Mouse (Mus musculus) embryo, embryonic 11 days (tissue): ENCODE data around the gene Chfr.
A peak's percentile ranks its signal among the peaks of the same experiment; 100 is the strongest.

Source experiments
- DNase-seq: peaks from one replicate; pipeline ENCODE4 v3.0.0-alpha.2; 2015

Gene Chfr

DNA sequence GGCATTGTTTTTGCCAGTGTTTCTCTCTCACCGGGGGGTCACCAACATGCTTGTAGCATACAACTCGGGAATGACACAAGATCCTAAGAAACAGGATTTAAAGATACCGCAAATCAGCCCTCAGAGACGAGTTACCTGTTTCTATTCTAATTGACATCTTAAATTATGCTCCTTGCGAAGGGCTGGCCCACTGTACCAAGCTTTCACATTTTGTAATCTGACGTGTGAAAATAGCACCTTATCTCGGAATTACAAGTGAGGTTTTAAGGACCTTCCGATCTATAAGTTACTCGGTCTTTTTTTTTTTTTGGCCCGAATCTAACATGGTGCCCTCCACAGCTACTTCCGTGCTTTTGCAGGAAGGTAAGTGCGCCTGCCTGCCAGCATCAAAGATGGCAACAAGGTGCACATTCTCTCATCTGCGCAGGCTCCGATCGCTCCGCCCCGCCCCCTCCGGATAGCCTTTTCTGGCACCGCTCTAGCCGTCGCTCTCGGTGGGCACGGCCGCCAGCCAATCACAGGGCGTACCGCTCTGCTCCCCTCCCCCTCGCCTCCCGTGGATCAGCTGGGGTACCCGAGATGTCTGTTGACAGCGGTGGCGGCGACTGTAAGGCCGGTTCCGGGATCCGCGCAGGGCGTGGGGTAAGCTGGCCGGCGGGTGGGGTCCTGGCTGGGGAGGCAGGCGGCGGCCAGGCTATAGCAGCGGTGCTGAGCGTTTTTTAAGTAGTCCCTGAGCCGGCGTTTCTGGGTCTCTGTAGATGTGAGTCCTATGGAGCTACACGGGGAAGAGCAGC is at the start of gene Chfr:
Gene Chfr, plus strand, starts transcription at position 550 of the 794 bp plus-strand sequence.
- peak; percentile 98 for DNase-seq

DNA sequence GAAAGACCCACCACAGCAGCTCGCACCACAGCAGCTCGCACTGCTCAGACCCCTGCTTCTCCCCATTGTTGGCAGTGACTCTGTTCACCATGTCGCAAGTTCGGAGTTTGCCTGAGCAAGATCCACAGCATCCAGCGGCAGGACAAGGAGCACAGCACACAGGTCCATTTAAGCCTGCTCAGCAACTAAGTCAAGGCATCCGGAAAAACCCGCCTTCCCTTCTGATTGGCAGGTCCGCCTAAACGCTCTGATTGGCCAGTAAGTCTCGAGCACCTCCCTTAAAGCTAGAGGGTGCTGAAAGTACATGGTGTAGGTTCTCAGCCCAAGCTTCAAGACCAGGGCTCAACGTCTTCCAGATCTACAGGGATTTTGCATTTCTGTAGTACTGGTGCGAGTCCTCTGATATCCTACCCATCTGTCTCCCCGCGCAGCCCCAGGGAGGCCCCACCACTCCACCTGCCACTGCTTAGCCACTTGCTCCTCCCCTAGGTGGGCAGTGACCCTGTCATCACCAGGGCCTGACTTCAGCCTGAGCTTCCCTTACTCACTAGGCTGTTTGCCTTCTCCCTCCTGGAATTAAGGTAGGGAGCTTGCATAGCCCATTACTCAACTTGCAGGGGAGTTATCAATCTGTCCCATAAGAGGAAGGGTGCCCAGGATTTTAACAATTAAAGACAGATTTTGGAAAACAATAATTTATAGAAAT is 49.3 kb upstream of the Chfr start:
- DNase-seq, result no peak

DNA sequence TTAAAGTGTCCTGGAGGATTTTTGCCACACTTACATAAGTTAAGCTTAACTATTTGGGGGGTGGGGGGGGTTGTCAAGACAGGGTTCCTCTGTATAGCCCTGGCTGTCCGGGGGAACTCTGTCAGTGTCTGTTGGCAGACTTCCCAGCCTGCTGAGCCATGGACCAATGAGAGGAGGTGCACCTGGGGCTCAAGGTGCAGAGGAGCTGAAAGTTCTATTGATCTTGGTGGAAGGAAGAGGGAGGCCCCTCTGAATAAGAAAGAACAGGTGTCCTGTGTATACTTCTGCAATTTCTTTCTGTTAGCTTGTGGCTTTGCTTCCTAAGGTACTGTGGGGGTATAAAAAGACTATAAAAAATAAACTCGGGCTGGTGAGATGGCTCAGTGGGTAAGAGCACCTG is 44.1 kb upstream of the Chfr start:
- no peak for DNase-seq

DNA sequence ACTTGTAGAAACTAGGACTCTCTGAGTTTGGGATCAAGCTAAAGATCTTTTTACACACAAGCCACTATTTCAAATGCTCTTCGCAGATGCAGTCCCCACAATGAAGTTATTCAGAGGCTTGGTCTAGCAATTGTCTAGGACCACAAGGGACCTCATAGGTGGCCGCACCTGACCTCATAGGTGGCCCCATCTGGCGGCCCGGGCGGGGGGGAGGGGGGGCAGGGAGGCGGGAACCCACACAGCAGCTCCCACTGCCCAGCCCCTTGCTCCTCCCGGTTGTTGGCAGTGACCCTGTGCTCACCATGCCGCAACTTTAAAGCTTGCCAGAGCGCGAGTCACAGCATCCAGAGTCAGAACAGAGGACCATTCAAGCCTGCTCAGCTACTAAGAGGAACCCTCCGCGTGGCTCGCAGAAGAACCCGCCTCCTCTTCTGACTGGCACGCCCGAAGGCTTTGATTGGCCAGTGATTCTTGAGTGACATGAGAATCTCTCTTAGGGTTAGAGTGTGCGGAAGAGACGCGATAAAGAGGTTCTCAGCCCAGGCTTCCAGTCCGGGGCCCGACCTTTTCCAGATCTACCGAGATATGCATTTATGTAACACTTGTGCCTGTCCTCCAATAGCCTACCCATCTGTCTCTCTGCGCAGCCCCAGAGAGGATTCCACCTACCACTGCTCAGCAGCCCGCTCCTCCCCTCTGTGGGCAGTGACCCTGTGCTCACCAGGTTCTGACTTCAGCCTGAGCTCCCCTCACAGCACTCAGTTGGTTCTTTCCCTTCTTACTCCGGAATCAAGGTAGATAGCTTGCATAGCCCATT is 41.4 kb upstream of the Chfr start, which contains the start of gene Gm35315:
Gene Gm35315, minus strand, starts transcription at position 391 of the 817 bp plus-strand sequence.
- DNase-seq, result peak; percentile 93

DNA sequence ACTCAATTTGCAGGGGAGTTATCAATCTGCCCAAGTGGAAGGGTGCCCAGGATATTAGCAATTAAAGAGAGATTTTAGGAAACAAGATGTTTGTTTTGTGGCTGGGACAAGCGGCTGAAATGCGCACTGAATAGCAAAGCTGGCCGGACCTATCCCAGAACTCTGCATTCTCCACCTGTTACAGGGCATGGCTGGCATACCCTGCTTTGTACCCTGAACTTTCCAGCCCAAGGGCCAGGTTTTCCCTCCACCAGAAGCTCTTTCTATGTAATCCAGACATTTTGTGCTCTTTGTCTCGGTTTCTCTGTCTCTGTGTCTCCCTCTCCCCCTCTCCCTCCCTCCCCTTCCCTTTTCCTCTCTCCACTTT is 40.8 kb upstream of the Chfr start:
- DNase-seq, result no peak

DNA sequence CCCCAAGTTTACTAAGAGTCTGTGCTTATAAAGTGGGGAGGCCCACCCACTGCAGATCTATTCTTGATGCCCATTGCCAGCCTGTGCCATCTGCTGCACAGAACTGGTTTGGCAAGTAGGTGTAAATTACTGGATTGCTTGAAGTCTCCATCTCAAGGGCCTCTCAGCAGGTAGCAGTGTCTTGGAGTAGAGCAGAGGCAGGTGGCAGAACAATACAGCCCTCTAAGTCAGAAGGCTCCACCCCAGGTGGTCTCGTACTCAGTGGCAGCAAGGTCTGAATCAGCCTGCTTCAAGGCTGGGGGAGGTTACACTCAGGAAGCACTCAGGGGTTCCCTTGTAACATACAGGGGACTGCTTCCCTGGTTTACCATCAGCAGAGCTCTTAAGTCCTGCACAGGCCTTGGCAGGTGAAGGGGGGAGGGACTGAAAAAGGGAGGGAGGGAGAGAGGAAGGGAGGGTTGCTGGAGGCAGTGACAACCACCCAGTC is 36.6 kb upstream of the Chfr start:
- DNase-seq, result no peak

DNA sequence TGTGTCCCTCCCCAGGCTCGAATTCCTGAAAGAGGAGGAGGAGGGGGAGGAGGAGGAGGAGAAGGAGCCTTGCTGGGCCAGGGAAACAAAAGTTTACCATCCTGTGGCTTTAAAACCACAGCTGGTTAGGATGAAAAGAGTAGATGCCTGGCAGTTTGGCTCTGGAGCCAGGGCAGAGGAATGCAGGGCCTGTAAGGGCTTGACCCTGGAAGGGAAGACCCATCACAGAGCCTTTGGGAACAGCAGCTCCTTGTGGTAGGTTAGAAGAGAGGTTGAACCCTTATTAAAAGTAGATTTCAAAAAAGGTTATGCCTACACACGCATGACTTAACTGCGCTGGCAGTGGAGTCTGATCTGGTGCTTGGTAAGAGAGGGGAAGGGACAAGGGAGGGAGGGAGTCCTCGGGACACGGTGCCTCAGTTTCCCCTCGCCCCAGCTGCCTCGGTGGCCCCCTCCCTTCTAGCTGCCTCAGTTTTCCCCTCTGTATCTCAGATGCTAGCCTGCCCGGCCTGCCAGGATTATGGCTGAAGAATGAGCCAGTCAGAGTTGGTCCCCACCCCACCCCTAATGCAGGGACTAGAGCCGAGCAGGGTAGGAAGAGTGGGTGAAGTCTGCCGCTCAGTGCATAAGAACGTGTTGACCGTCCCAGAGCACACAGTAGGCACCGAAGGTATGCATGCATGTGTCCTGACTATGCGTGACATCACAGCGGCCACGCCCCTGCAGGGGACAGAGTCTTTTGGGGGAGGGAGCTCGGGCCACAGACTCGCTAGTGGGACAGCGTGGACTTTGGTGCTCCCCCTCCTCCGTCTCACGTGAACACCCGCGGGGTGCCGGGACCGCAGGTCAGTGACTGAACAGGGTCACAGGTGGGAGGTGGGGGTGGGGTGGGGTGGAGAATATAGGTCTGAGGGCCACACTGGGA is 35.7 kb upstream of the Chfr start, which contains the start of gene Plcxd1:
Gene Plcxd1, plus strand, starts transcription at position 314 of the 925 bp plus-strand sequence.
- peak; percentile 44 for DNase-seq

DNA sequence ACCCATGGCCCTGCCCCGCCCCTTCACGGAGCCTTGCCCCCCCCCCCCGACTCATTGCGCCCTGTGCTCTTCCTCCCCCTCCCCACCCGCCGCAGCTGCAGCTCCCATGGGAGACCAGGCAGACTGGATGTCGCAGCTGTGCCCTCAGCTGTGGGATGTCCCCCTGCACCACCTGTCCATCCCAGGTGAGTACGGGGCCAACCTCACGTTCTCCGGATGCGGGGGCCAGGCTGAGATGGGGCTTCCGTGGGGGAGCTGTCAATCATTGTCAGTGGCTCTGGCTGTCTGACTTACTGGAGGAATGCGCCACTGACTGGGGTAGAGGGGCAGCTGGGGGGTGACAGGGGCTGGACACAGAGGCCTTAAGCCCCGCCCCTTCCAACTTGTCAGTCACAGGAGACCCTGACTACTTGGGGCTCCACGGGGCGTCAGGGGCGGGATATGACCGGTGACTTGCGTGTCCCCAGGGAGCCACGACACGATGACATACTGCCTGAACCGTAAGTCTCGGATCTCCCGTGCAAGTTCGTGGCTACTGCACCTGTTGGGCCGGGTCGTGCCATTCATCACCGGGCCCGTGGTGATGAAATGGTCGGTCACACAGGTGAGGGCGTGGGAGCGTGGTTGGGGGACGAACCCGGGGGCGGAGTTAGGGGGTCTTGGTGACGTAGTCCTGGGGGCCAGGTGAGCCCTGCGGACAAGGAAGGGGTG is 34.6 kb upstream of the Chfr start:
- peak; percentile 61 for DNase-seq

DNA sequence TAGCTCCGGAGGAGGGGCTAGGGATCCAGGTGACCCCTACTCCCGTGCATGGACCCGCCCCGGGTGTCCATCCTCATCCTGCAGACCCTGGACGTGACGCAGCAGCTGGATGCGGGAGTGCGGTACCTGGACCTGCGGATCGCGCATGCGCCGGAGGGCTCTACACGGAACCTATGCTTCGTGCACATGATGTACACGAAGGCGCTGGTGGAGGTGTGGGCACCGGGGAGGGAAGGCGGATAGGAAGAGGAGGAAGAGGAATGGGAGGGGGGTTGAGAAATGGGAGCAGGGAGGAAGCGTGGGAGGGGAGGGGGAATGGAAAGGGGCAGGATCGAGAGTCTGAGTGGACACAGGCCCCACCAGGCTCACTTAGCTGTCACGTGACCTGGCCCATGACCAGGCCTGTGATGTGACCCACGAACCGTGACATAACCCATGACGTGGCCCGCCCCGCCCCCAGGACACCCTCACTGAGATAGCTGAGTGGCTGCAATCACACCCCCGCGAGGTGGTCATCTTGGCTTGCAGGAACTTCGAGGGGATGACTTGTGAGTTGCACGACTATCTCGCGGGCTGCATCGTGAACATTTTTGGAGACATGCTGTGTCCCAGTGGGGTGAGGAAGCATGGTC is 33.8 kb upstream of the Chfr start:
- peak; percentile 60 for DNase-seq

DNA sequence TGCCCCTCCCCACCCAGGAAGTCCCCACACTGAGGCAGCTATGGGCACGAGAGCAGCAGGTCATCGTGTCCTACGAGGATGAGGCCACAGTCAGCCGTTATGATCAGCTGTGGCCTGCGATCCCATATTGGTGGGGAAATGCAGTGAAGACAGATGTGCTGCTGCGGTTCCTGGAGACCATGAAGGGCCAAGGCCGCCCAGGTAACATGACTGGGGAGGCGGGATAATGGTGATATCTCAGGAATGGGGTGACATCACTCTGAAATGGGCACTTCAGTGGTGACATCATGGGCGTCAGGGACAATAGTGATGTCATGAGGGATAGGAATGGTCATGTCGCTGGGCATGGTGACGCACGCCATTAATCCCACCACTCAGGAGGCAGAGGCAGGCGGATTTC is 33.2 kb upstream of the Chfr start:
- no peak for DNase-seq

DNA sequence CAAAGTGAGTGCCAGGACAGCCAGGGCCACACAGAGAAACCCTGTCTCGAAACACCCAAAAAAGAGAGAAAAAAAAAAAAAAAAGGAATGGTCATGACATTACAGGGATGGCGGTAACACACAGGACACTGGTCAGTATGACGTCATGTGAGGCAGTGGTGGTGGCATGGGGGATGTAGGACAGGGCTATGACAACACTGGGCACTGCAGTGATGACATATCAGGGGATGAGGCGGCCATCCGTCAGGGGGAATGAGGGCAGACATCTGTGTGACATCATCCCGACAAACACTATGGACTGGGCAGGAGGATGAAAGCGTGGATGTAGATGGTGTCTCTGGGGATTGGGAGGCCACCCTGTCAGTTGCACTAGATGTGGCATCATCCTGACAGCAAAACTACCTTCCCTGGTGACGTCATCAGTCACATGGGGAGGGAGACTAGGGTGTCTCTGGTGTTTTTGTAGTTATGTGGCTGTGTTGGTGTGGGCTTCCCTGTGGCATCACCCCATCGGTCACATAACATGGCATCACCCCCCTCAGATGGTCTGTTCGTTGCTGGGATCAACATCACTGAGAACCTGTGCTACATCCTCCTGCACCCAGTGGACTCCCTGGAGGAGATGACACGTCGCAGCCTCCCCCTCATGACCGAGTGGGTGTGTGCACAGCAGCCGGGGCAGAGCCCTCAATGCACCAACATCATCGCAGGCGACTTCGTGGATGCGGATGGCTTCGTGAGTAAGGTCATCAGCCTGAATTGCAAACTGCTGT is 32.6 kb upstream of the Chfr start:
- no peak for DNase-seq

DNA sequence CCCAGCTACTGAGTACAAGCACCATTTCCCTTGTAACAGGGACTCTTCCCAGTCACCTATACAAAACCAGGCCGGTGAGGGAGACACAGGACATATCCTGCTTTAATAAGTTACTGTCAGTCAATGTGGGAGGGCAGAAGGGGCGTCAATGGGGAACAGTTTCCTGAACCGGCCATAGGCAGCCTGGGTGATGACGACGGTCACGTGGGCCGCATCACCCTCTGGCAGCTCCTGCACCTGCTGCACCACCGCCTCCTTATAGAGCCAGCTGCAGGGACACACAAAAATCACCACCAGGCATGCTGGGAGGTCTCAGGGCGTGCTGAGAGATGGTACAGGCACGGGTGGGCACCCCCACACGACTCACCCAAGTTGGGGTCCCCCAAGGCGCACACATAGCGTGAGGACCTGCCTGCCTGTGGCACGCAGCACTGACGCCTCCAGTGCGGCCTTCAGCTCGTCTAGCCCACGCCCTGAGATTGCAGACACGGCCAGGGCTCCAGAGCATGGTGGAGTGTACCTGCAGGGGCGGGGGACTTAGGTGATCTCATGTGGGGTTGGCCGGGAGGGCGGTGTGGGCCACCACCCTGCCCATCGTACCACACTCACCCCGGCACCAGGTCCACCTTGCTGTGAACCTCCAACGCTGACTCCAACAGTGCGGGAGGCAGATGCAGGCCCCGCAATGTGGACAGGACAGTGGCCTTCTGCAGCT is 31.6 kb upstream of the Chfr start:
- DNase-seq, result no peak

DNA sequence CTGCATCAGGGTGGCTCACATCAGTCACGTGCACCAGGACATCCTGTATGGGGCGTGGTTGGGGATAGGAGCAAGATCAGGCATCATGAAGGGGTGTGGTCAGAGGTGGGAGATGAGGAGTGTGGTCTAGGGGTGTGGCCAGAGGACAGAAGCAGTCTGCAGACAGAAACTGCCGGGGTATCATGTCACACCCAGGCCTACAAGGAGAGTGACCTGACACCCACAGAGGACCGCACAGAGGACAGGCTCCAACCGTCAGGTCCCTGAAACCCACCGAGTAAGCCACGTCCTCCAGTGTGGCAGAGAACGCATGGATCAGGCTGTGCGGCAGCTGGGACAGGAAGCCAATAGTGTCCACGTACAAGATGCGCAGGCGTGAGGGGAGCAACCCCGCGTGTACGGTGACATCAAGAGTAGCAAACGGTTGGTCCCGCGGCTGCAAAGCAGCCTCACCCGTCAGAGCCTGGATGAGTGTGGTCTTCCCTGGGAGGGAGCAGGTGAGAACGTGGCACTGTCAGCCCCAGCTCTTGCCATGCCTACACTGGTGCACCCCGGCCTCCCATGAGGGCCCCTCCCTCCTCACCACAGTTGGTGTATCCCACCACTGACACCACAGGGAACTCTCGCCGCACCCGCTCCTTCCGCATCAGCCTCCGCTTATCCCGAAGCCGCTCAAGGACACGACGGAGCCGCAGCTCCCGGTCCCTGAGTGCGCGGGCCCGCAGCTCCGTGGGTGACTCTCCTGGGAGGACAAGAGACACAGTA is 30.8 kb upstream of the Chfr start:
- no peak for DNase-seq

DNA sequence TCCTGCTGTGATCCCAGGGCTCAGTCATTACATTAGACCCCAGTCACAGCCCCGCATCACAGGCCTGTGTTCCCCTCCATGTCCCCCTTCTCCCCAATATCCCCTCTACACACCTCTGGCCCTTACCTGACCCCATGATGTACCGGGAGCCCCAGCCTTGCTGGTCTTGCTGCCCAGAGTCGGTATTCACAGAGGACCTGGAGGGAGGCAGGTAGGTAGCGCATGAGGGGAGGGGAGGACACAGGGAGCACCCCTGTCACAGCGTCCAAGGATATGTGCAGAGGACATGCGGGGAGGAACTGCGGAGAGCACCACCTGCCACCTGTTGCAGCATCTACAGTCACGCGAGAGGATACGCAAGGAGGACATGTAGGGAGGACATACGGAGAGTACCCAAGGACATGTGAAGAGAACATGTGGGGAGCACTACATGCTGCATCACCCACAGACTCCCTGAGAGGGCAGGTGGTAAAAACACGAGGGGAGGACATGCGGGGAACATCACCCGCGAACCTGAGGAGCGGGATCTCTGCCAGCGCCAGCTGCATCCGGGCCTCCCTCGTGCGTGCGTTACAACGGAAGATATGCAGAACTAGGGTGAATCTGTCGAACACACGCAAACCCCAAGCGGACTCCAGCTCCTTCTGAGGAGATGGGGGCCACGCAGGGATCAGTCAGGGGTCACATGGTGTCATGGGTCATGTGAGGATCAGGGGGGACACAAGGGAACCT is 29.3 kb upstream of the Chfr start:
- no peak for DNase-seq

DNA sequence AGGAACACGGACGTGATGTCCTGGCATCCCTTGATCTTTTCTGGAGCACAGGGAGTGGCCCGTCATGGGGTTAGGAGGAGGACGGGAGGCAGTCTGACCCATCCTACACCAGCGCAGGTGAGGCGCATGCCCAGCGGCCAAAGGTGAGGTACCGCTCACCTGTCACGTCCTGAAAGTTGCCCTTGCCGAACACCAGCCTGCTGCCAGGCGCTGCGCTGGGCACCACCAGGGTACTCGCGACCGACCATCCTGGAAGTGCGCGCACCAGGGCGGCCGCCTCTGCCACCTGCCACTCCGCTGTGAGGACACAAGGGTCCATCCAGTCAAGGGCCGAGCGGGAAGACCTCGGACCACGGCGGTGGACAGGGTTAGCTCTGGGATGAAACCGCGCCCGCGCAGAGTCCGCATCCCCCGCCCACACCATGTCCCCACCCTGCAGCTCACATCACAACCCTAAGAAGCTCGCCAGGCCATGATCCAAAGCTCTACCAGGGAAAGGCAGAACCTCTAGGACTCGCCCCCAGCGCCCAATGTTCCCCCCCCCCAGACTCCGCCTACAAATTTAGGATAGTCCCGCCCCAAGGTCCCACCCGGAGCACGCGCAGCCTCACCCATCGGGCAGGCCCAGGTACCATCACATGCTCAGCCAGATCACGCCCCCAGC is 28.6 kb upstream of the Chfr start:
- no peak for DNase-seq

DNA sequence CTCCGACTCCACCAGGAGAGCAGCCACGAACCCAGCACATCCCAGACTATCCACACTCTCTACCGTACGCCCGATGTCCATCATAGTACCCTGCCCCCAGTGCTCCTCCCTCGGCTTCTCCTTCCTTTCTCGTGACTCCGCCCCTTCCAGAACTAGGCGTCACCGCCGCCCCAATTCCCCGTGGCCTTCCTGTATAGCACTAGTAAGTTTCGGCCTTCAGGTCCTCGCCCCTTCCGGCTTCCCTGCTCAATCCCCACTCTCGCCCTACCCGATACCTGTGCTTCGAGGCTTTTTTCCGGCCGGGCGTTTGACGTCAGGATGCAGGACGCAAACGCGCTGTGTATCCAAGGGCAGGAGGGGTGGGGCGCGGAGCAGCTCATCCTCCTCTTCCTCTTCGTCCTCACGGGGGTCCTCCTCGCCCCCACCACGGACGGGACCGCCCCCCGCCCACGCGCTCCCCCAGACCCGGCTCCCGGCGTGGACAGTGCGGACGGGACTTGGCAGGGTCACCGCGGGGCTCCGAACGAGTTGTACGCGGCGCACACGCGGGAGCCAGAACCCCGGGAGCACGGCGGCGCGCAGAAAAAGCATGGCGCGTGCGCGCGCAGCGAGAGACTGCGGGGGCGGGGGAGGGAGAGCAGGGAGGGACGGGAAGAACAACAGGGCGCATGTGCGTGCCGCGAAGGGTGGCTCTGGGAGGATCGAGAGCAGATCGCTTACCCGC is 27.9 kb upstream of the Chfr start, which contains the start of gene Gtpbp6:
Gene Gtpbp6, minus strand, starts transcription at position 617 of the 724 bp plus-strand sequence.
- DNase-seq, result peak; percentile 96

DNA sequence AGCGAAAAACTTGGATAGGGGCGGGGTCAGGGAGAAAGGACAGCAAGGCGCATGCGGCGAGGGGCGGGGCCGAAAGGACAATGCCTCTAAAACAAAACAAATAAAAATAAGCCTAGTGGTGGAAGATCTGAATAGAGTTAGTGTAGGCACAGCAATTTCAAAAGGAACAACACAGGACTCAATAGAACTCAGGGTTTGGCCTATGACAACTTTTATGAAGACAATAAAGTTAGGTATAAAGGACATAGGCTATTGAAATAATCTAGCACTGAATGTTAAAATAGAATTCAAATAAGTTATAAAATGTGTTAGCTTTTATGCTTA is 27.4 kb upstream of the Chfr start:
- no peak for DNase-seq
